Mouse (Mus musculus): ENCODE results near the gene Cacna1f.

The Cacna1f gene

DNA sequence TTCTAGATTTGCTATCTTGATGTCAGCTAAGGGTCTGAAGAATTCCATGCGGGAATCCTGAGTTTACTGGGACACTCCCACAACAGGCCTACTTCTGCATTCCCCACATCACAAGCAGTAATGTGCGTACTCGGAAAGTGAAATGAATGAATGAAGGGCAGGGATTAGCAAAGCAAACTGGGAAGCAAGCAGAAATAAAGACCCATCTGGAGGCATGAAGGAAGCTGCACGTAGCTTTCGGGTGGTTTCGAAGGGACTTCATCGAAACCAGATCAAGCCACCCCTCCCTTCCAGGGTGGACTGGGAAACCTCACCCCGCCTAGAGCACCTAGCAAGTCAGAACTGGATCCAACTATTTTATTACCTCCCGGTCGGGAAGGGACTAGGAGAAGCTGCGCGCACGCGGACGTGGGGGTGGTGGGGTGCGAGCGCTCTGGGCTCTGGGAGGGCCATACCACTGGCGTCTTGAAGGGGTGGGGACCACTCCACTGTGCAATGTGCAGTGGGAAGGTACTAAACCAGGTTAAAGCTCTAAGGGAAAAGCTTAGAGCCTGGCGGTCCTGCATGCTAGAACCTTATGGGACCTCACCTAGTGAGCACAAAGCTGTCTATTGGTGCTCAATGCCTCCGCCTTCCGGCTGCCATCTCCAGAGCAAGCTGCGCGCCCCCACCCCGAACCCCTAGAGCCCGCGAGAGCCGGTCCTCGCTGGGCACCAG lies 67.6 kb downstream of the Cacna1f start:
- DNase-seq (ENCODE audit: low spot score): peak; percentile 21

DNA sequence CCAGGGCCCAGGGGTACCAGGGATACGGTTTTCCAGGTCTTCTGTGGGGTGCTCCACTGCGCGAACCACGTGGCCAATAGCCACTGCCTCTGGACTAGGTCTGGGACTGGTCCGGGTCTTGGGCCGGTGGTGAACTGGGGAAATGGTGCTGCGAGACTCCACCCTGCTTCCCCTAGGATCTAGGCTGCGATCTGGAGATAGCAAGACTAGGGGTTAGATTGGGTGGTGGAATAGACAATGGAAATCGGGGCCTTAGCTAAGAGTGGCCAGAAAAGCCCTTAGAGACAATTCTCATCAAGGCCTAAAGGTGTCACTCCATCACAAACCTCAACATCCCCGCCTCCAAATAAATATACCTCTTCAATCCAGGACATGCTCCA lies 68.1 kb downstream of the Cacna1f start:
- DNase-seq (ENCODE audit: low spot score): no peak

DNA sequence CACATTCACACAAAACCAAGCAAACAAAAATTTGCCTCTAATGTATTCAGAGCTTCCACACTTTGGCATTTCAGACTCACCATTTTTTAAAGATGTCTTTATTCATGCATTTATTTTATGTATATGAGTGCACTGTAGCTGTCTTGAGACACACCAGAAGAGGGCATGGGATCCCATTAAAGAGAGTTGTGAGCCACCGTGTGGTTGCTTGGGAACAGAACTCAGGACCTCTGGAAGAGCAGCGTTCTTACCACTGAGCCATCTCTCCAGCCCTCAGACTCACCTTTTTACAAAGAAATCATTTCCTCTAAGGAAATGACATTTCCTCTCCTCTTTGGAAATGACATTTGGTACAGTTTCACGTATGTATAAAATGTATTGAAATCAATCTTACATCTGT lies 72.1 kb downstream of the Cacna1f start:
- no peak for DNase-seq (ENCODE audit: low spot score)

DNA sequence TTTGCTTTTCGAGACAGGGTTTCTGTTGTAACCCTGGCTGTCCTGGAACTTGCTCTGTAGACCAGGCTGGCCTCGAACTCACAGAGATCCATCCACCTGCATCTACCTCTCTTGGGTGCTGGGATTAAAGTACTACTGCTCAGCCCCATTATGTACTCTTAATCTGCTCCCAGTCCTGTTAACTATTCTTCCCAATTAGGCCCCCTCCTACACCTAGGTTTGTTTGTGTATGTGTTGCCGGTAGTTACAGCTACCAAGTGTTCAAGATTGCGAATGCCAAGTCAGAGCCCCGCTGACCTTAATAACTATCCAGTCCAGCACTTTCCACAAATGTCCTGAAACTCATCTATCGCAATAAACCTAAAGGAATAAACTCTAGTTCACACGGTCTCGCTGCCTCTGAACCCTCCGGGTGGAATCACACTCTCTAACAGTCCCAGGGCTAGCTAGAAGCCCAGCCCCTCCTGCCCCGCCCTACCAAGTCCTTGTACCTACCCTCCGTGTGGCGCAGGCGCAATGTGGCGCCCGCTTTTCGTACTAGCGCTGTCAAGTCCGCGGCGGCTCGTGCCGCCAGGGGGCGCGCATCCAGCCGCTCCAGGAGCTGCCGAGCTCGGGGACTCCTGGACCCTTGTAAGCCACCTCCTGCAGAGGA lies 72.6 kb downstream of the Cacna1f start:
- peak; percentile 86 for DNase-seq (ENCODE audit: low spot score)

DNA sequence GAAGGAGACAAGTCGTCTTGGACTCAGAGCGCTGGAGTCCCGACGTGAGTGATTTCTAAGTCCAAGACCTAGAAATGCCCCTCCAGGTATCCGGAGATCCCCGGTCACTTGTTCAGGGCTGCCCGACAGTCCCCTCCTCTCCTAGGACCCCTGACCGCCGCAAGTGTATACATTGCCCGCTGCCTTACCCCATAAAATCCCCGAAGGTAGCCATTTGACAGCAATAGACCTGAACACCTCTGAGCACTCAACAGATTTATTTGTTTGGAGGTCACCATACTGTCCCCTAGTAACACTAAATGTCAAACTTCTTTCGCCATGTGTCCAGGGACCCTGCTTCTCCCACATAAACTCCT lies 73.2 kb downstream of the Cacna1f start:
- DNase-seq (ENCODE audit: low spot score): no peak

DNA sequence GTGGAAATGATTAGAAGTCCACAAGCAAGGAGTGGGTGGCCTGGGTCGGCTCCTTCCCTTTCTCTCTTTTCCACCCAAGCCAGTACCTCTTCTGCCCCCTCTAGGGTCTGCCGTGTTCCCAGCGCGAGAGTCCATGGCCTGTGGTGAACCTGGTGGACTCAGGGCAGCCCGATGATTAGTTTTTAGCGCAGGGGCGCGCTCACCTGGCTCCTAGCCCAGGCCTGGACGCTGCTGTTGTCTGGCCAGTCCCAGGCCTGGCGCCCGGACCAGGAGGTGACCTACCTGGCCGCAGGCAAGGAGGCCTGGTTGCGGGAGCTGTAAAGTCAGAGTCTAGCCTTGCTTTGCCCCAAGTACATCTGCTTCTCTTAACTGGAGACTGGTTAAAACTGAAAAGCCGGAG lies 74.0 kb downstream of the Cacna1f start, which contains the start of gene Magix:
TSS of gene Magix (minus strand) at position 388 of the 400 bp plus-strand sequence.
- no peak for DNase-seq (ENCODE audit: low spot score)

Measured in yolk sac, embryonic 10.5 days (tissue).